Mouse (Mus musculus) naive thymus-derived CD4-positive, alpha-beta T cell, adult 2 months (primary cell): ENCODE measurements around the gene Pagr1a.

Source experiments
- DNase-seq: peaks from one replicate; pipeline ENCODE4 v3.0.0-alpha.2; 2011; ENCODE audit warnings: low read depth

Gene Pagr1a

DNA sequence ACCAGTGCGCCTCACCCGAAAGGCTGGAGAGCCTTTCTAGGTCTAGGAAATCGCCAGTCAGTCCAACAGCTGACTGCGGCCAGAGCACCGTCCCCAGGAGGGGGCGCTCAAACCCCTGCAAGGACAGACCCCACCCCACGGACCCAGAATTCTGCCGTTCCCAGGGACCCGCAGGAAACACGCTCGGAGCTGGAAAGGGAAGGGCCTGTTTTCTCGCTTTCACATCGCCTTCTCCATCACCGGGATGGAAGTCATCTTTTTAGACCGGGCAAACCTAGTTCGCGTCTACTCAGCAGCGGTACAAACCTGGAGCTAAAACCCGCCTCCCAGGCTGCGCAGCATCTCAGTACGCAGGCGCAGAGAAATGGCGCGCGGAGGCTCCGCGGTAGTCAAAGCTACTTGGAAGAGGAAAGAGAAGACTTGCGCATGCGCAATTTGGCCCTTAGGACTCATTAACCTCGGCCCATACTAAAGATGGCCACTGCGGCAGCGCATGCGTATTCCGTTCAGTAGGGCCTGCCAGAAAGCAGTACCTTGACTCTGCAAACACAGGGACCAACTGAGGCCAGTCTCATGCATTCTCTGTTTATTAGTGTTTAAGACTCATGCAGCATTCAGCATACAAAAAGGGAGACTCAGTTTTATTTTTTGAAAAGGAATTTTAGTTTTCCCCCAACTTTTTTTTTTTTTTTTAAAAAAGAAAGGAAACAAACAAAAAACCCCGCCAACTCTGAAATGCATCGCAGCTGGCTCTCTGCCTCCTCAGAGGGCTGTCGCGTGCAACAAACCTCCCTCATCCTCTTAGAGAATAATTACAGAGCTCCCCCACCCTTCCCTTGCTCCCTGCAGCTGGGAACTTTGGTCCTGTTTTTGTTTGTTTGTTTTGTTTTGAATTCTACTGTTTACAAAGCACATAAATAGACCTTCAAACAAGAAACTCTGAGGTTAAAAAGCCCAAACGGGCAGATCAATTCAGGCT, at the start of gene Pagr1a:
Pagr1a (minus strand) TSS at position 382 of the 979 bp plus-strand sequence.
- DNase-seq, result peak; percentile 100

DNA sequence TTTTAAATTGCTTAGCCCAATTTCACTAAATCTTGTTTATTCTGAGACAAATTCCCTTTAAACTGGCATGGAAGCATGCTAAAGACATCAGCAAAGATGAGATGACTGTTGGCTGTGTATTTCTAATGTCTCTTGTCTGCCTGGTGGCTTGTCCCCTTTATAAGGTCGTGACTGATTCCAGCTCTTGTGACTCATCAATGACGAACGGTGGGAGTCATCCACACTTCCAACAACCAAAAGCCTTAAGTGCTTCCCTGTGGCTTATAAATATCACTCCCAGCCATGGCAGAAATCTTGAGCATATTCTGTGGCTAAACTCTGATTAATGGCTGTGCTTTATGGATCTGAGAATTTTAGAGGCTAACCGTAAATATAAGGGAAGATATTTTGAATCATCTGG, 49.2 kb upstream of the Pagr1a start:
- DNase-seq, result no peak

DNA sequence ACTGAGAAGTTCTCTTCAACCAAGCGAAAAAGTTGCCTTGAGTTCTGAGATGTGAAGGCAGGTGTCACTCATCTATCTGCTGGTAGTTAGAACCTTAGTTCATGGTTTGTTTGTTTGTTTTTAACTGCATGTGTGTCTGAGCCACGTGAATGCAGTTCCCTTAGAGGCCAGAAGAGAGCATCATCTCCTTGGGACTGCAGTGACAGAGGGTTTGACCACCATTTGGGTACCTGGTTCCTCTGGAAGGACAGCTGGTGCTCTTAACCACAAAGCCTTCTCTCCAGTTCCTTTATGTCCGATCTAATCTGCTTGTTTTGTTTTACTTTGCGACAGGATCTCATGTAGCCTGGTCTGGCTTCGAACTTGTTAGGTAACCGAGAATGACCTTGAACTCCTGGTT, 48.4 kb upstream of the Pagr1a start:
- DNase-seq, result no peak

DNA sequence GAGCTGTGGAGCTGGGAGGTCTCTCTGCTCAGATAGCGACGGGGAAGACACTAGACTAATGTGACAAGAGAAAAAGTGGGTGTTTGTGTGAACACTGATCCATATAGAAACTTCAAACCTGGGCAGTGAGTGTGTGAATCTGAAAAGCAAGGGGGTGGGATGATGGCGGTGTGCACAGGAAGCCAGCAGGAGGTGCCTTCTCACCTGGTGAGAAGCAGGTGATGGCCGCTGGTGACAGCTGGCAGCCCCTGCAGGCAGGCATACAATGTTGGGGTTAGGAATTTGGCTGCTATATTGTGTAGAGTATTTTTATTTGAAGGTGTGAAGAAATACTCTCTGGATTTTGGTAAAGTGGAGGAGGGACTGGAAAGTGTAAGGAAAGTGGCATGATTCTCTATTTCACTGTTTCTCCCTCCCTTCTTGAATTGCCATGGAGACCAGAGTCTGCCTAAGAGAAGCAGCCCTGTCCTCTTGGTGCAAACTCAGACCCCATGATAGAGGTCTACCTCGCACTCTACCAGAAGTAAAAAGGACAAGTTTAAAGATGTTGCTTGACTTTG, 38.0 kb upstream of the Pagr1a start:
- peak; percentile 50 for DNase-seq

DNA sequence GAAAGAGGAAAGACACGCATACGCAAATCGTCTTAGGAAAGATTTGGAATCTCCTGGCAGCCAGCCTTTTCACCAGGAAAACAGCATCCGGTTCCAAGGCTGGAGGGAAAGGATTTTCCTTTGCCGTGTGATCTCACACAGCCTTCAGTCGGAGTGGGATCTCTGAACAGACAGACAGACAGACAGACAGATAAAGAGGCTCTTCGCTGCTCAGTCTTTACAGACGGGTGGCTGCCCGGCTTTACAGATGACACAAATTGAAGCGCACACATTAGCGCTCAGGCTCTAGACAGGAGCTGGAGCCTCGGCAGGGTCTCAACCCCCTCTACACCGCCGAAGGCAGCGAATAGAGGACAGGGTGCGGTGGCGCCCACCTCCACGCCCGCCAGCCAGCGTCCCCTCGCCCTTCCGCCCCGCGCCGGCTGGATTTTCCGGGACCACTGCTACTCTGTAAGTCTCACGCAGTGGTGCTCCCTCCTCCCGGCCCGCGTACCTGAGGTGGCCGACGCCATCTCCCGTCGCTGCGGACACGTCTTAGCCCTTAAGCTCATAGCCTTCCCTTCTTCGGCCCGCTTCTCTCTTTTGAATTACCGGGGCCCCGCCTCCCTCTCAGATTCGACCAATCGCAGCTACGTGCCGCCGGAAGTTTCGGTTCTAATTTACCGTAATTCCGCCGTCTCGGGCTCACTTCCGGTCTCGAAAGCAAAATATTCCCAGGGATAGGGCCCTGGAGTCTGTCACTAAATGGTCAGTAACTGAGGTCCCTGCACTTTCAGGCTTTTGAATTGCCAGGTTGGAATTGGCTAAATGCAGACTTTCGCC, 24.9 kb upstream of the Pagr1a start, which contains the start of gene Kif22:
Kif22 (minus strand) TSS at position 621 of the 822 bp plus-strand sequence.
- peak; percentile 89 for DNase-seq

DNA sequence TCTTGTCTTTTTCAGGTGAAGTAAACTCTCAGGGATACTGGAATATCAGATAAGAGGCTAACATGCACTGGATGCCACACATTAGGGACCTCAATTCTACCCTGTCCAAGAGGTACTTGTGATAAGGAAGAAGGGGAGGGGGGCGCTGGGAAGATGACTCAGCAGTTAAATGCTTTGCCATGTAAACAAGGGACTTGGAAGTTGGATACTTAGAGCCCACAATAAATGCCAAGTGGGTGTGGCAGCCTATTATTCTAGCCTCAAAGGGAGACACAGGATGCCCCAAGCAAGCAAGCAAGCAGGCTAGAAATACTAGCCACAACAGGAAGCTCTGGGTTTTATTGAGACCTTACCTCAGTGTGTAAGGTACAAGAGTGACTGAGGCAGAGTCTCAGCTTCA, 14.1 kb upstream of the Pagr1a start:
- DNase-seq, result peak; percentile 63

DNA sequence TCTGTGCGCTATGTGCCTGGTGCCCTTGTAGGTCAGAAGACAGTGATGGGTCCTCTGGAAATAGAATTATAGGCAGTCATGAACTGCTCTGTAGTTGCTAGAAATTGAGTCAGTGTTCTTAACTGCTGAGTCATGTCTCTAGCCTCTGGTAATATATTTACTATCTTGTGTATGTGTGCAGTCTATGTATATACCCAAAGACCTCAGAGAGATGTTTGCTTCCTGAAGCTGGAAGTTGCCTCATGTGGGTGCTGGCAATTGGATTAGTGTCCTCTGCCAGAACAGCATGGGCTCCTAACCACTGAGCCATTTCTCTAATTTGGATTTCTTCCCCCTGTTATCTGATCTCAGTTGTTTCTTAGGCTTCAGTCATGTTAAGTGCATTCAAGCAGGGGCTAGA, 13.0 kb upstream of the Pagr1a start:
- no peak for DNase-seq

DNA sequence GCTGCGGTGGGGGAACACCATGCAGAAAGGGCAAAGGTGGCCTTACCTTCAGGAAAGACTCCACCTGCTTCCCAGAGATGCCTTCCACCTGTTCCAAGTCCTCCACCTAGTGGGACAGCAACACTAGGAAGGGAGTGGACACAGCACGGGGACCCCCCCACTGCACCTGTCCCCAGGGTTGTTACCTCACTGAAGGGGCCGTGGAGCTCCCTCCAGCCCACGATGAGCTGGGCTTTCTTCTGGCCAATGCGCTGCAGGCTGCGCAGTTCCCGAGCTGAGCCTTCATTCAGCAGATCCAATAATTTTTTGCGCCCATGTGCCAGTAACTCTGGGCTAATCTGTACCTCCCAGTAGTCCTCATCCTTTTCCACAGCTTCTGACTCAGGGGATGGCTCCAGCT, 10.7 kb upstream of the Pagr1a start:
- DNase-seq, result no peak

DNA sequence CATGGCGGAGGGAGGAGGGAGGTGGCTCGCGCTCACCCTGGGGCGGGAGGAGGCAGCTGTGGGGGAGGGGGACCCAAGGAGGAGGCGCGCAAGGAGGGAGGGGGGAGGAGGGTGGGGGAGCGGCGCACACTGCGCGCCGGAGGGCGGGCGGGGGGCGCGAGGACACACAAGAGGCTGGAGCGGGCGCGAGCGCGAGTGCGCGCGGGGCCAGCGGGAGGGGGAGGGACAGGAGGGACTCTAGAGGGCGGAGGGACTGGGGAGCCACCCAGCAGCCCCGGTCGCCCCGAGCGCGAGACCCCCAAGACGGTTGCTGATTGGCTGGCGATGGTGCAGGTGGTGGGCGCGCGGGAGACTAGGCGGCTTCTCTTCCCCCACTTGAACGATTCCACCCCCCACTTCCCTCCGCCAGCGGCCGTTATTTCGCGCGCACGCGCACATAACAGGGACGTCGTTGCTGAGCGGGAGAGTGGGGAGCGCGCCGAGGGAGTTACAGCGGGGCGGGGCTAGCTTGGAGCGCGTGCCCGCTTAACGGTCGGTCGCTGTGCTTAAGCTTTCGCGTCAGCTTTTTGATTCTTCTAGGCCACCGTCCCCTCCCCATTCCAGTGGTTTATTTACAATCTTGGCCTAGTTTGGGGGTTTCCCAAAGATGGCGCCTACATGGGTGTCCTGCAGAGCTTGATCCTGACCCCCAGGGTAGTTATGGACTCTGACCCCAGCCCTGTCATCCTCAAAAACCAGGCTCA, 10.0 kb upstream of the Pagr1a start, which contains the start of gene Maz:
Maz (minus strand) TSS at position 54 of the 743 bp plus-strand sequence.
- DNase-seq, result peak; percentile 99

DNA sequence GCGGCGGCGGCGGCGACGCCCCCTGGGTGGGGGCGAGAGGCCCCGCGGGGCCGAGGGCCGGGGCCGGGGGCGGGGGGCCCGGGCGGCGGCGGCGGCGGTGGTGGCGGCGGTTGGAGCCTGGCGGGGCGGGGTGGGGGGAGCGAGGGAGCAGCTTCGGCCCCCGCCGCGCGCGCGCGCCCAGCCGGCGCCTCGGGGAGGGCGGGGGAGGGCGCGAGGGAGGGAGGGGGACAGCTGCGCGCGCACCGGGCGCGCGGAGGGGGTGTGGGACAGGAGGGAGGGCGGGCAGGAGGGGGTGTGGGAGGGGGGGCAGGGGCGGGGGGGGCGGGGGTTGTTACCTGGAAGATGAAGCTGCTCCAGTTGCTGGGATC, 9.4 kb upstream of the Pagr1a start:
- no peak for DNase-seq

DNA sequence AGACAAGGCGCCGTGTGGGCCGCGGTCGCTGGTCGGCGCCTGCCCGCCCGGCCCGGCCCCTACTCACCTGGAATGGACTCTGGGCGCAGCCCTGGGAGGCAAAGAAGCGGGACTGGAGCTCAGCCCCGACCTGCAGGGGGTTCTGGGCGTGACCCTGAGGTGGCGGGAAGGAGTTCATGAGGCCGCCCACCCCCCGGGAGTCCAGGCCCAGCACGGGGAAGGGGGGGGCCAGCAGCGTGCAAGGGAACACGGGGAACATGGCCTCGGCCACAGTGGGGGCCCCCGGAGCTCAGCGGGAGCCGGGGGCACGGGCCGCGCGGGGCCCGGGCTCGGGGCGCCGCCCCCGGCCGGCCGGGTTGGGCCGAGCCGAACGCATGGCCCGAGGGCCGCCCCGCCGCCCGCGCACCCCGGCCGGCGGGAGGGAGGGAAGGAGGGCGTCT, 9.0 kb upstream of the Pagr1a start:
- peak; percentile 76 for DNase-seq

DNA sequence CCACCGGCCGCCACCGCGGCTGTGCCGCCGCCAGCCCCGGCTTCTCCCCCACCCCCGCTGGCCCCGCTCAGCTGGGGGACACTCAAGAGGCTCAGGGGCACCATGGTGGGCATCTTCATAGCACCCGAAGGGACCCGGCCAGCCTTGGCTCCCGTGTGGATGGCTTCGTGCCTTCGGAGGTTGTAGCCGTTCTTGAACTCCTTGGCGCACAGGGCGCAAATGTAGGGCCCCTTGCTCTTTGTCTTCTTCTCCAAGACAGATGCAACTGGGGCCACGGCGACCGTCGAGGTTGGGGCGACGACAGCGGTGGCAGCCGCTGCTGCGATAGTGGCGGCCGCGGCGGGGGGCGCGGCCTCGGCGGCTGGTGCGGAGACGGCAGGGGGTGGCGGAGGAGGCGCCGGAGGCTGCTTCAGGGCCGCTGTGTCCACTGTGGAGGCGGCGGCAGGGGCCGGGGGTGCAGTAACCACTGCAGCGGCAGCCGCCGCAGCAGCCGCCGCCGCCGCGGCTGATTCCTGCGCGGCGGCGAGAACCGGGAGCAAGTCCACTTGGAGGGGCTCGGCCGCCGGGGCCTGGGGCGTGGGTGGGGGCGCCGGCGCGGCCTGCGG, 8.5 kb upstream of the Pagr1a start:
- peak; percentile 73 for DNase-seq

DNA sequence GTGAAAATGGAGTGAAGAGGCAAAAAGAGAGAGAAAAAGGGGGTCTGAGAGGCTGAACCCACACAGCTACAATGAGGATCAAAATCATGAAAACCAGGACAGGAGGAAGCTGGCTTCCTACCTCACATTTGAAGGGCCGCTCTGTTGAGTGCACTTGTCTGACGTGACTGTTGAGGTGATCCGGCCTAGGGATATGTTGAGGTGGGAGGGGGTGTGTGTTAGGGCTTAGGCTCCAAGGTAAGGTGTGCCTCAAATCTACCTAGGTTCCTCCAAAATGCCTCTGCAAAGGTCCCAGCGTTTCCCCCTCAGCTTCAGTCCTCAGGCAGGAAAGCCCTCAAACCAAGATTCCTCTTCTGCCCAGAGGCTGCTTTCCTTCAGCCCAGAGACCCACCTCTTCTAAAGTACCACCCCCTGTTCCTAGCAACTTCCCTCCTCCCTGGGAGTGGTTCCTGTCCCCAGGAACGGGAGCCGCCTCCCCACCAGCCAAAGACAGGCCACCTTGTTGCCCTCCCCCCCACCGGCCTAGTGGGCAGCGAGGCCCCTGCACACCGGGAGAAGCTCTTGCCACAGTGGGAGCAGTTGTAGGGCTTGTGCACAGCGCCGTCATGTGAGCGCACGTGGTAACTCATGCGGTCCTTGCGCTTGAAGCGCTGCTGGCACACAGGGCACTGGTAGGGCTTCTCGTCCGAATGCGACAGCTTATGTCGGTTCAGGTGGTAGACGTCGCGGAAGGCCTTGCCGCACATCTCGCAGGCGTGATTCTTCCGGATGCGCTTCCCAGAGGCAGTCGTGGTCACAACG, 7.8 kb upstream of the Pagr1a start:
- DNase-seq, result peak; percentile 87

DNA sequence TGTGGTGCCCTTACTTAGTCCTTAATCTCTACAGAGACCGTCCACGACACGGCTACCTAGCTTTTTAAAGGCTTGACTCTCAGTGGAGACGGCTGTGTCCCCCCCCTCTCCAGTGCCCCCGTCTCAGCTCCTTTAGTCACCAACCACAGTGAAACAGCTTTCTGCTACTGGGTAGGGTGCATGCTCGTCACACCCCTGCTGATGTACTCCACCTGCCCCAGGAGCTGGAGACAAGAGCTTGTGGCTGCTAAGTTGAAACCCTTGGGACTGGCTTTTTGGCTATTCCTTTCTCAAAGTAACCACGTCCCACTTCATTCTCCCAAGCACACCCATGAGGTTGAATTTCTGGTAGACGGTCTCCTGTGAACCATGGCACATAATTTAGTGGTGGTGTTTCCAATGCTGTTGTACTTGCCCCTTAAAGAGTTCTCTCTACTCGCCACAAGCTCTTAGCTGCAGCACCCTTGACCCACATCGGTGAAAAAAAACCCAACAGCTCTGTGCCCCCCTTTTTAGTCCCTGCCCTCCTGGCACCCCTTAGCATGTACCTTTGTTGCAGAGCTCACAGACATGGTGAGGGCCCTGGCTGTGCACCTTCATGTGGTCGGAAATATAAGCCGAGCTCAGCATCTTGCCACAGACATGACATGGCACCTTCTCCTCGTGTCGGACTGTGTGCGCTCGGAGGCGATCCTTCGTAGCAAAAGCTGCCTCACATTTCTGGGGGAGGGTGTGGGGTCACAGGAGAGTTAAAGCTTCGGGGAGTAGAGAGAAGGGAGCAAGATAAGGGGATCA, 6.9 kb upstream of the Pagr1a start:
- peak; percentile 75 for DNase-seq

DNA sequence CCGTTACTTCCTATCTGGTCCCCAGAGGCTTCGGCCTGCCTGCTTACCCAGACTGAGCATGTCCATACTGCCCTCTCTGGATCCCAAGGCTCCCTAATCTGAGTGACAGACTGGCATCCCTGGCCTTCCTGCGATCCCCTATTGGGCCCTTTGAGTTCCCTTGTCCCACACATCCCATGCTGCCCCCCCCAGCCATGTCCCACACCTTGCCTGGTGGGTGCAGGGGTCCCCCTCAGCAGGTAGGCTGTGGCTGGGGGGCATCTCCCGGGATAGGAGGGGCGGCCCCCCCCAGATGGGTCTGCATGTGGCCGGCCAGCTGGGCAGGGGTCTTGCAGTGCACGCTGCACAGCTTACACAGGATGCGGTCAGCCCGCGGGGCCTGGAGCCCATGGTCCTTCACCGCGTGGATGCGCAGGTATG, 6.1 kb upstream of the Pagr1a start:
- DNase-seq, result no peak

DNA sequence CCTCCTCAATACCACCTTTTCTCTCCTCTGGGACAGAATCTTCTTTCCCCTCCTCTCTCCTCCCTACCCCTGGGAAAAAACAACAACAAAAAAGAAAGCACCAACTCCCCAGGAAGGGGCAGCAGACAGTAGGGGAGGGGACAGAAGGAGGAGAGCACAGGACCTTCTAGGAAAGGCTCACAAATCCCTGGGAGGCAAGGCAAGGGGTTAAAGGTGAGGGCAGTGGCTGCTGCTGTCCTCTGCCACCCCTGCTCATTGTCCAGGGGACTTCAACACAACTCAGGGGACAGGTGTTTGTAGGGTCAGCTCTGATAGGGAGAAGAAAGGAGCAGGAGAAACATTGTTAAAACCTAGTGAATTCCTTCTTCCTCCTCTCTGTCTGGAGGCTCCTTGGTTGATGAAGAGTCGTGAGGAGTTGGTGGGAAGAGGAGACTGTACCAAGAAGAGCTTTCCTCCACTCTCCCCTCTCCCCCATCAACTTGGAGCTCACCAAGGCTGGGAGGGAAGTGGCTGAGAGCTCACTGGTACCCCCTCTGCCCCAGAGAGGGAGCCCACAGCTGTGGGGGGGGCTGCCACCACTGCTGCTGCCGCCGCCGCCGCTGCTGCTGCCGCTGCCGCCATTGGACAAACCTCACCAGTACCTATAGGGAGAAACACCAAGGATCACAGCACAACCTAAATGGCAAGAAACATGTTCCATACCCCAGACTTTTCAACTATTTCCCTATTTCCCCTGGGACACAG, 5.5 kb upstream of the Pagr1a start:
- DNase-seq, result no peak

DNA sequence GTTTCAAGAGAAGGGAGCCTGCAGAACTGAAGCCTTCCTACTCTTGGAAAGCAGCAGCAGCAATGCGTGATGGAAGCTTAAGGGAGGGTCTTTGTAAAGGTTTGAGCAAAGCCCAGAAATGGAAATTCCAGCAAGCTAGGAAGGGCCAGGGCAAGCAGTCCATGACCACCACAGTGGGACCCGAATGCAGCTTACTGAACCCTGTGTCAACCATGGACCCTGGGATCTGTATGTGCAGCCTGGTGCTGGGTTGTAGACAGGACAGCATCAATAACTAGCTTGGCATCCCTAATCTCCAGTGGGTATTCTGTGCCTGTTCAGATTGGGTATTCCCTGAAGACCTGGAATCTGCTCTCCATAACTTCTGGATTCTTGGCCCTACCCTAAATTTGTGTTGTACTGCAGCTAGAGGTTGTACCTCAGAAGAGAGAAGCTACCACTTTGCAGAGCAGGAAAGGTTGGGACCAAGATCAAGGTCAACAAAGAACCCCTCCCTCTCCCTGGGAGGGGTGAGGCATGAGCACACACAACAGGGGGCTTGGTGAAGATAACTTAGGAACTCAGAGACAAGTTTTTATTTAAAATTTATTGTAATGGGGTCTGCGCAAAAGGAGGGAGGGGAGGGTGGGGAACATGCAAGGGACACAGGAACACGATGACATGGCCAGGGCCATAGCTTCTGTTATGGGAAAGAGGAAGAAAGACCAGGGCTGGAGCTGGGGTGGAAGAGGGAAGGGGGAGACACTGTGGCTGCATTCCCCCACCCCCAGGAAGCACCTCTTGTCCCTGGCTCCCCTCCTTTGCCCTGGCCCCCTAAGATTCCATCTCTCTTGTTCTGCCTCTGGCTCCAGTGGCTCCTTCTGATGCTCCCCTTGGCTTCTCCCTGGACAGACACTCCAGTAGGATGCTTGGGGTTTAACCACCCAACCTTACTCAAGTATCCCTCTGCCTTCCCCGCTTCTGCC, 4.7 kb upstream of the Pagr1a start:
- DNase-seq, result no peak
